Mouse (Mus musculus) erythroid progenitor cell, adult 5-6 weeks (primary cell): ENCODE data around the gene Nt5e. TPM values are rescaled to one million over a fixed set of nuclear protein-coding genes. Genes with fewer than 3 reads are reported as not detected.

Source experiments
- ATAC-seq: replicated peaks from 2 replicates; pipeline ENCODE4 v1.8.0; 2016; ENCODE audit warnings: moderate number of reproducible peaks, mild to moderate bottlenecking, moderate TSS enrichment, inconsistent platforms; ENCODE audit not compliant: poor library complexity, low FRiP score, severe bottlenecking
- total RNA-seq, 2 experiments: library from RNA; stranded (forward) in 1 of 2; stranded (reverse) in 1 of 2; fragments of 150-400 nt in 1 of 2; fragments of 186-747, 209-891 nt in 1 of 2; gene quantifications; 2 replicates each; pipeline versions ENCODE4 v1.2.3 to v1.2.4; 2015 to 2017; ENCODE audit warnings: low replicate concordance in 2 of 2

Nt5e gene
- total RNA-seq, 2 experiments from 2014 or later, result not detected

- ATAC-seq, result no peak
These were observed 15.7 kb downstream of the Nt5e start for GRCm38 (mm10) chr9:88342701-88343100.

DNA sequence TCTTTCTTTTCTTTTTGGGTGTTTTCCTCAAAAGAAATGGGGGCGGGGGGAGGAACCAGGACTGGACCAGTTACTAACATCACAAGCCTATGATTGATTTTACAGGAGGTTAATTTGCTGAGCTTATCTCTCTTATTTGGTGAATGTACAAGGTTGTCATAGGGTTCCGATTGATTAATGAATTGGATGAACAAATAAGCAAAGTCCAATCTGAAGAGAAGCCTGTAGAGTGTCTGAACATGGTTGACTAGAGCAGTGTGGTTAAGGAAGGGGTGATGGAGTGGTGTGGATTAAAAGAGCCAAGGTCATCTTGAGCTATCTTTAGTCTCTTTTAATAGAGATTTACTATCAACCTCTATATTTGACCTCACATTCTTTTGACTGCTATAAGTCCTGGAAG lies 17.4 kb downstream of the Nt5e start:
- no peak for ATAC-seq

DNA sequence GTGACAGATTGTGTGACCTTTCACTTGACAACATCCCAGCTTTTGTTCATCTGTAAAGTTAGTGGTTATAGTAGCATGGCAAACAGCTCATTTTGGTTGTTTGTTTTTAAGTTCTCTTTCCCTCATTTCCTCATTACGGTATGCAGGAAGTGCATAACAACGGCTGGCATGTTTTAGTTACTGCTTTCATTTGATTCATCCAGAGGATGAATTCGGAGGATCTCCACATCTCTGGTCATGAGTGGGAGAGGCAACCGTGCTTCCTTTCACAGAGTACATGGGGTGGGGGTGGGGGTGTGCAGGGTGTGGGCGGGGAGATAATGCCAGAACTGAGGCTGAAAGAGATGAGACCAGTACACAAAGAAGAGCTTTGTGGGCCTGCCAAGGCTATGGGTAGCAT lies 19.9 kb downstream of the Nt5e start:
- ATAC-seq, result no peak

- ATAC-seq, result no peak
These were observed 21.6 kb downstream of the Nt5e start for GRCm38 (mm10) chr9:88348623-88349022.

DNA sequence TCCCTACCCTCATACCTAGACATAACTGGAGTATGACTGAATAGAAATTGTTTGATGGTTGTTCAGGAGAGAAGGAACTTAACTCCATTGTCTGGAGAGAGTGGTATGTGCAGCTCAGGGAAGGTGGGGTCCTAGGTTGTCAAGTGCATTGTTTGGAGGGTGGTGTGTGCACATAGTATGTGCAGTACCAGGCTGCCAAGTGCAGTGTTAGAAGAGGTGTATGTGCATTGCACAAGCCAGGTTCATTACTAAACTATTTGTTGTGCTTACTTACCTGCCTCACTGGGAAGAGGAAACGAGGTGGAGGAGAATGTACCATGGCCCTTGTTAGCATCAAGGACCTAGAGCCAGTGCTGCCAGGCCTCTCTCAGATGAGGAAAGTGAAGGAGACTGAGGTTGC lies 23.3 kb downstream of the Nt5e start:
- no peak for ATAC-seq

DNA sequence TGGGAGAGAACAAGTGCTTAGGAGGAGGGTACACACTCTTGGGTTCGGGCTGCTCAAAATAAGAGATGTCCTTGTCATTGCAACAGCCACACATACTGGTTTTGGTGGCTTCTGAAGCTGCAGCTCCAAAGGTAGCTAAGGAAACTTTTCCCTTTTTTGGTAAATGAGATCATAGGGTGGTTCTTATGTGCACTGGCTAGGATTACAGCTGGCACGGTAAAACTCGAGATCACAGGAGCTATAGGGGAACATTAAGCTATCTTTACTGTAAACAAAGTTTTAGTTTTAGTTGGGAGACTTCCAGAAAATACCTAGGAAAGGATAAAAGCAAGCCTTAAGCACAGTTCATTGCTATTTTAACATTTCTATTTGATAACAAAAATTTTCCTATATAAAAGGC lies 24.2 kb downstream of the Nt5e start:
- ATAC-seq, result no peak

- no peak for ATAC-seq
These were observed 25.7 kb downstream of the Nt5e start for GRCm38 (mm10) chr9:88352741-88353140.

DNA sequence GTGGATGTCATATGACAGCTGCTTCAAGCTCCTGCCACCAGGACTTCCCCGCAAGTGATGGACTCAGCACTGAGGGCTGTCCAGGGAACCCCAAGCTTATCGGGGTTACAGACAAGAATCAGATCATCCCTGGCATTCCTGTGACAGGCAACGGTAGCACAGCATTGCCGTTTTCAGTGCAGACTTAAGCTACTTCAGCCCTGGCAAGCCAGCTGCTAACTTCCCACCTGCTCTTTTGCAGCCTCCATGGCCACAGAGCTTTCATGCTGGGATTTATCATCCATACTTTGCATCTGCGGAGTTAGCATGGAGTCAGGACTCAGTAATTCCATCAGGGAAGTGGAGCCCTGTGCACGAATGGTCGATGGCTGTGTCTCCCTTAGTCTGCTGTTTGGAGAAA lies 26.5 kb downstream of the Nt5e start:
- ATAC-seq, result no peak

GRCm38 (mm10) chr9:88357173-88357572 lies 30.2 kb downstream of the Nt5e start:
- 0 out of 2 replicates have a peak, but pooled peaks have one; percentile 46 for ATAC-seq

DNA sequence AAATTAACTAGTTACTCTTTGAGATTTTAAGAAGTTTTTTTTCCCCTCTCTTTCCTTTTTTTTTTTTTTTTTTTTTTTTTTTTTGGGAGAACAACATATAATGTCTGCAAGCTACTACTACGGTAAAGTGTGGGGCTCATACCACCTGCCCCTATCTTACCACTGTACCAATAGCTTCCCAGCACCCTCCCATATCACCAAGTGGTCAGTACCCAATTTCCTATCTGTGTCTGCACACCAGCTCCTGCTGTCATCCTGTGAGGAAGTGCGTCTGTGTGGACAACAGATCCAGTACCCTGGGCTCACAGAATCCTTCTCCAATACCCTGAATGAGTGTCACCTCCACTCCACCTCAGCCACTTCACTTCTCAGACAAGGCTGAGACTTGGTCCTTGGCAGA lies 32.1 kb downstream of the Nt5e start:
- no peak for ATAC-seq

DNA sequence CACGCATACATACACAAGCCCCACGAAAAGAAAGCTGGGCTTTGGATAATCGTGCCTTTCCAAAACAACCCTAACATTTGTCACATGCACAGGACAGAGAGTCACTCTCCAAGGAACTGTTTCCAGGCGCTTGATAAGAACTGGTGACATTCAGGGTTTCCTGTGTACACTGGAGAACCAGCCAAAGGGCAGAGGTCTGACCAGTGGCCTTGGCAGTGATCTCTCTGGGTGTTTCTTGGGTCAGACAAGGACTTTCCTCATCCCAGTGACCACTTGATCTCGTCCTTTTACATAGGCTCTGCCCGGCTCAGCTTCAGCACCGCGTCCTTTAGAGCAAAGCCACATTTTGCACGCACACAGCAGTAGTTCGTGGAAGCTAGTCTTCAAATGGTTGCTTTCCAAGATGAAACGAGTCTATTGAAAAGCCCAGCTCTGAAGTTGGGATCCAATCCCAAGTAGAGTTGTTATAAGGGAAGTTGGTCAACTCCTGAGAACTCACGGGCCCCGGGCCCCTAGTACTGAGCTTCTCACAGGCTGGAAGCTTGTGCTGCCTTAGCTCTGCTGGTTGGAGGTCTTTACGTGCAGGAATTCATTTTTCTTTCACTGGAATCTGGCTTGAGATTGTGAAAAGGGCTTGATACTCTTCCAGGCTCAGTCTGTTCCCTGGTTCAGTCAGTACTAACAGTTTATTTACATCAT lies 34.4 kb downstream of the Nt5e start:
- no peak for ATAC-seq

DNA sequence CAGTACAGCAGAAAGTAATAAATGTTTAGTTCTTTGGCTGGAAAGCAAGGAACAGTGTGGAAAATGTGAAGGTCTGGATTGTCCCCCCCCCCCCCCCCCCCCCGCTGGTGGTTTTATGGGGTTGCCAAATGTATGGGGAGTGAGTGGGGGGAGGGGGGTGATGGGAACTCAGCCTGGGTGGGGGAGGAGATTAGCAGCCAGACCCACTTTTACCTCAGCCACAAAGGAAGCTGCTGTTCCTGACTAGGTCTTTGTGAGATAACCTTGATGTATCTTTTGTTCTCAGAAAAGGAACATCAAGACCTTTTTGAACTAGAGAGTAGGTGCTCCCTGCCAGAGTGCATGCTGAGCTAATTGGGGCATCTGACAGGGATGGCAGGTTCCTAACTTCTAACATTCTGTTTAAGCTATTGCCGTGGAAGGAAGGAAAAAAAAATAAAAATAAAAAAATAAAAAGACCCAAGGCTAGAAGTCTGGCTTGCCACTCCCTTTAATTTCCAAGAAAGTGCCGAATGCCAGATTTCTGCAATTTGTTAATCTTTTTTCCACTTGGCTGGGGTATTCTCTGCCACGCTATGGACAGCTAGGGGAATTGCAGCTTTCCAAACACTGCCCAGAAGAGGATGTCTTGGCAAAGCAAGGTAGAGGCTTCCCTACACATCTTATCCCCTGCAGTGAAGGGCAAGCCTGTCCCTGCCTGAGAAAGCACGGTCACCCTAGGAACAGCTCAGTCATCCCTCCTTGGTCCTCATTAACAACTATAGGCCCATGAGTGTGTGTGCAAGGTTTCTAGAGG lies 35.3 kb downstream of the Nt5e start:
- ATAC-seq, result no peak

GRCm38 (mm10) chr9:88363102-88363501 lies 36.1 kb downstream of the Nt5e start:
- ATAC-seq, result no peak

GRCm38 (mm10) chr9:88366308-88366707 lies 39.3 kb downstream of the Nt5e start:
- ATAC-seq, result no peak

- ATAC-seq, result no peak
These were observed 39.8 kb downstream of the Nt5e start for GRCm38 (mm10) chr9:88366819-88367218.

GRCm38 (mm10) chr9:88367322-88367721 lies 40.3 kb downstream of the Nt5e start:
- ATAC-seq, result no peak

- no peak for ATAC-seq
These were observed 40.8 kb downstream of the Nt5e start for GRCm38 (mm10) chr9:88367751-88368150.

DNA sequence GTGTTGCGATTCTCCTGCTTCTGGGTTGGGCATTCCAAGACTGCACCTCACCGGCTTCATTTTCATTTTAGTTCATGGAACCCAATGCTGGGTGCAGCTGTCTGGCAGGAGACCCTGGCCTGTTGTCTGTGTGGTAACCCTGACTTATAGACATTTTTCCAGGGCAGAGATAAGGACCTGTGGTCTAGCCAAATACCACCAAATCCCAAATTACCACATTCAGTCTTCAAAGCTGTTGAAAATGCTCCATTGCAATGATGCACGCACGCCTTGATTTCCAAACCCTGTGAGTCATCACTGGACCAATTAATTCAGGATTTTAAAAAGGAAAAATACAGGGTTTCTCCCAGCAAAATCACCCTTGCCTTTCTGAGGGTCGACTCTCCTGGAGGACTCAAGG lies 41.5 kb downstream of the Nt5e start:
- no peak for ATAC-seq

GRCm38 (mm10) chr9:88369666-88370065 lies 42.7 kb downstream of the Nt5e start:
- ATAC-seq, result no peak

DNA sequence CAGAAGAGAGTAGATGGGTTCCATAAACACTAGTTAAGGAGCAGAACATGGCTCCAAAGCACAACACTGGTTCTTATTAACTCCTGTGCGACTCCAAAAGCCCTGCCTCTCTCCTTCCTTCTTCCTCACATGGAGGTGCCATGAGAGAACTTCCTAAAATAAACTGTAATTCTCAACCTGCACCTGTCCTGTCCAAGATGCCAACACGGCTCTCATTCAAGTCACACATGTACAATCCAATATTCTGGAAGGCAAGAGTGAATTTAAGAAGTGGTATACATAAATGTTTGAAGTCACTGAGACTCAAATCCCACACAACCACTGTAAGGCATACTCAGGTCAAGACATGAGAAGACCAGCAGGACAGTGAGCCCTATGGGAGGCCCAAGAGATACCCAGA lies 44.2 kb downstream of the Nt5e start:
- ATAC-seq, result no peak

GRCm38 (mm10) chr9:88373001-88373400 lies 46.0 kb downstream of the Nt5e start:
- no peak for ATAC-seq
